Mouse (Mus musculus) heart, embryonic 16.5 days (tissue): ENCODE results near the gene Eif6. TPM values are rescaled to one million over a fixed set of nuclear protein-coding genes. Genes with fewer than 3 reads are reported as not detected.

Source experiments
- ATAC-seq: fragments of 200-750 bp; cut with Nextera tagmentation; replicated peaks from 2 replicates; pipeline ENCODE4 v1.8.0; 2017; ENCODE audit warnings: moderate number of reproducible peaks; ENCODE audit not compliant: insufficient read depth, low FRiP score; ENCODE audit errors: extremely low read depth
- H3K27ac ChIP-seq: fragments of 300-500 bp; sonication (generic); 2 replicates; pipeline ENCODE4 v1.5.1; 2014; ENCODE audit warnings: mild to moderate bottlenecking, low read length, control low read depth, moderate library complexity
- H3K27me3 ChIP-seq: fragments of 300-500 bp; sonication (generic); 2 replicates; pipeline ENCODE4 v1.6.1; 2014; ENCODE audit warnings: low read length, mixed read lengths; ENCODE audit not compliant: control insufficient read depth, insufficient read depth
- H3K36me3 ChIP-seq: fragments of 300-500 bp; sonication (generic); 2 replicates; pipeline ENCODE4 v1.6.1; 2014; ENCODE audit not compliant: control insufficient read depth, insufficient read depth
- H3K4me1 ChIP-seq: fragments of 300-500 bp; sonication (generic); 2 replicates; pipeline ENCODE4 v1.6.1; 2014; ENCODE audit warnings: low read length, mixed read lengths; ENCODE audit not compliant: control insufficient read depth, insufficient read depth
- H3K4me2 ChIP-seq: fragments of 300-500 bp; sonication (generic); 2 replicates; pipeline ENCODE4 v1.6.1; 2014; ENCODE audit warnings: low read depth, mild to moderate bottlenecking, control low read depth, low read length
- H3K4me3 ChIP-seq: fragments of 300-500 bp; sonication (generic); 2 replicates; pipeline ENCODE4 v1.5.1; 2014; ENCODE audit warnings: mild to moderate bottlenecking, control low read depth, low read length
- H3K9ac ChIP-seq: fragments of 300-500 bp; sonication (generic); 2 replicates; pipeline ENCODE4 v1.6.1; 2014; ENCODE audit warnings: low read length, control low read depth
- H3K9me3 ChIP-seq: fragments of 300-500 bp; sonication (generic); replicated peaks from 2 replicates; pipeline ENCODE4 v1.6.1; 2016; ENCODE audit warnings: low read length; ENCODE audit not compliant: control insufficient read depth
- WGBS: fragments of 180-500 bp; shearing (Covaris S2); extraction: QIAGEN DNeasy Blood & Tissue Kit; methylation state at CpG from one replicate; pipeline ENCODE4 v1.1.7; 2014; 5-methylcytosine and 5-hydroxymethylcytosine counted together
- polyA plus RNA-seq: library from polyadenylated mRNA; unstranded; fragments of >200 nt; fragmentation: Nextera tagmentation; extraction: Ambion mirVana; gene quantifications from 2 replicates; pipeline ENCODE4 v1.2.1, GENCODE M21; 2015

Gene Eif6
- 125 and 140 TPM in 2 replicates for polyA plus RNA-seq

- 2% methylated on average over 27 of the region's 27 CpGs for WGBS
- ATAC-seq, result peak; percentile 95
- H3K9me3 ChIP-seq, result no peaks in the 10 kb centered on the region
- H3K27ac ChIP-seq, result peak within 1 kb of the TSS; percentile 87
- peak within 1 kb of the TSS; percentile 83 for H3K9ac ChIP-seq
- H3K36me3 ChIP-seq, result peaks cover 19% of the 10 kb centered on the region
- H3K27me3 ChIP-seq, result no peaks in the 10 kb centered on the region
- peak within 1 kb of the TSS; percentile 98 for H3K4me3 ChIP-seq
- H3K4me2 ChIP-seq, result peak within 1 kb of the TSS; percentile 95
- H3K4me1 ChIP-seq, result peaks cover 16% of the 10 kb centered on the region
Measured at GRCm38 (mm10) chr2:155826630-155827424, at the start of gene Eif6. Gene Eif6 (minus strand): TSS chr2:155826925.

- Histone ChIP-seq H3K27ac (no peak overlapping the region), H3K4me2 (no peak overlapping the region), H3K9ac (no peak overlapping the region), H3K36me3 (peaks cover 19% of the 10 kb centered on the region), H3K27me3 (no peaks in the 10 kb centered on the region), H3K4me1 (no peaks in the 10 kb centered on the region), H3K9me3 (no peaks in the 10 kb centered on the region), H3K4me3 (no peak overlapping the region)
- ATAC-seq, result no peak
- 78% methylated on average over 6 of the region's 6 CpGs for WGBS
Measured at GRCm38 (mm10) chr2:155873636-155874035, 46.9 kb upstream of the Eif6 start.

- Histone ChIP-seq H3K4me2 (no peak overlapping the region), H3K4me3 (no peak overlapping the region), H3K27me3 (no peaks in the 10 kb centered on the region), H3K9me3 (no peaks in the 10 kb centered on the region), H3K36me3 (peaks cover 22% of the 10 kb centered on the region), H3K4me1 (no peaks in the 10 kb centered on the region), H3K27ac (no peak overlapping the region), H3K9ac (no peak overlapping the region)
- 64% methylated on average over 10 of the region's 10 CpGs for WGBS
- no peak for ATAC-seq
Measured at GRCm38 (mm10) chr2:155872930-155873507, 46.3 kb upstream of the Eif6 start.

- Histone ChIP-seq H3K9ac (no peak overlapping the region), H3K4me2 (no peak overlapping the region), H3K4me1 (no peaks in the 10 kb centered on the region), H3K27ac (no peak overlapping the region), H3K9me3 (no peaks in the 10 kb centered on the region), H3K36me3 (peaks cover 25% of the 10 kb centered on the region), H3K27me3 (no peaks in the 10 kb centered on the region), H3K4me3 (no peak overlapping the region)
- ATAC-seq, result no peak
- WGBS, result 71% methylated on average over 8 of the region's 8 CpGs
Measured at GRCm38 (mm10) chr2:155872486-155872885, 45.8 kb upstream of the Eif6 start.

GRCm38 (mm10) chr2:155869772-155870171 is 43.0 kb upstream of the Eif6 start:
- Histone ChIP-seq H3K27ac (no peak overlapping the region), H3K36me3 (peaks cover 16% of the 10 kb centered on the region), H3K4me2 (no peak overlapping the region), H3K4me1 (no peaks in the 10 kb centered on the region), H3K4me3 (no peak overlapping the region), H3K9ac (no peak overlapping the region), H3K9me3 (no peaks in the 10 kb centered on the region), H3K27me3 (no peaks in the 10 kb centered on the region)
- ATAC-seq, result no peak
- WGBS, result 67% methylated on average over 5 of the region's 5 CpGs

- H3K9ac ChIP-seq, result no peak overlapping the region
- no peak for ATAC-seq
- no peaks in the 10 kb centered on the region for H3K9me3 ChIP-seq
- no peaks in the 10 kb centered on the region for H3K4me1 ChIP-seq
- no peak overlapping the region for H3K4me2 ChIP-seq
- no peak overlapping the region for H3K4me3 ChIP-seq
- WGBS, result 94% methylated on average over 8 of the region's 8 CpGs
- H3K36me3 ChIP-seq, result peaks cover 15% of the 10 kb centered on the region
- no peaks in the 10 kb centered on the region for H3K27me3 ChIP-seq
- H3K27ac ChIP-seq, result no peak overlapping the region
Measured at GRCm38 (mm10) chr2:155868320-155868719, 41.6 kb upstream of the Eif6 start.

GRCm38 (mm10) chr2:155863301-155863867 is 36.7 kb upstream of the Eif6 start:
- H3K4me1 ChIP-seq, result no peaks in the 10 kb centered on the region
- H3K9ac ChIP-seq, result no peak overlapping the region
- H3K27me3 ChIP-seq, result no peaks in the 10 kb centered on the region
- no peaks in the 10 kb centered on the region for H3K9me3 ChIP-seq
- WGBS, result 78% methylated on average over 11 of the region's 11 CpGs
- H3K4me2 ChIP-seq, result no peak overlapping the region
- H3K4me3 ChIP-seq, result no peak overlapping the region
- no peak overlapping the region for H3K27ac ChIP-seq
- peaks cover 11% of the 10 kb centered on the region for H3K36me3 ChIP-seq
- ATAC-seq, result no peak

- no peaks in the 10 kb centered on the region for H3K4me1 ChIP-seq
- H3K4me3 ChIP-seq, result no peak overlapping the region
- H3K9me3 ChIP-seq, result no peaks in the 10 kb centered on the region
- peaks cover 10% of the 10 kb centered on the region for H3K36me3 ChIP-seq
- no peak overlapping the region for H3K4me2 ChIP-seq
- no peaks in the 10 kb centered on the region for H3K27me3 ChIP-seq
- no peak for ATAC-seq
- H3K27ac ChIP-seq, result no peak overlapping the region
- H3K9ac ChIP-seq, result no peak overlapping the region
- WGBS, result 86% methylated on average over 13 of the region's 13 CpGs
Measured at GRCm38 (mm10) chr2:155862573-155863300, 36.0 kb upstream of the Eif6 start.
